Comparison of ENCODE assay signal across 13 mouse cellular contexts in the genomic region with DNA sequence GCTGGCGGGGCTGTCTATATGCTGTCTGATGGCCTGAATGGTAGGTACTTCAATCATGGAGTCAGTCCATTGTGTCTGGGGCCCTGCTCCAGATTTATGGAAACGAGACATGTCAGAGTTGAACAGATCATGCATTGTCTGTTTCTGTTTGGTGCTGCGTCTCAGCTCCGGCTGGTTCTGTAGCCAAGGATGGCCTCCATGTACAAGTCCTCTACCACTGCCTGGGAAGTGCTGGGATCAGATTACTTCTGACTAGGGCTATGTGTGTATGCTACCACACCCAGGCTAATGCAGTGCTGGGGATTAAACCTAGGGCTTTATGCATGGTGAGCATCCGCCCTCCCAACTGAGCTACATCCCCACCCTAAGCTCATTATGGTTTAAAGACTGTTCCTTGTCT.
"Had no signal": no experiment of that assay in that cellular context is flagged by ENCODE, and none has a peak within 500 bp of the region (broad histone marks: within the 10 kb centered on the region; RNA-seq: fewer than 3 reads in every experiment).

No protein-coding gene starts in this region.

- H3K9ac ChIP-seq: limb, embryonic 15.5 days; liver, embryonic 12.5 days; lung, embryonic 14.5 days; midbrain, embryonic 15.5 days; stomach, embryonic 15.5 days had no signal

- H3K4me2 ChIP-seq: limb, embryonic 15.5 days; liver, embryonic 12.5 days; lung, embryonic 14.5 days; midbrain, embryonic 11.5 days; midbrain, embryonic 15.5 days; stomach, embryonic 15.5 days had no signal

- H3K27ac ChIP-seq: limb, embryonic 15.5 days; liver, embryonic 12.5 days; midbrain, embryonic 15.5 days; stomach, embryonic 15.5 days had no signal

- H3K9me3 ChIP-seq: limb, embryonic 15.5 days; liver, embryonic 12.5 days; midbrain, embryonic 15.5 days; stomach, embryonic 15.5 days had no signal

- H3K4me1 ChIP-seq: midbrain, embryonic 15.5 days had no signal

- H3K27me3 ChIP-seq: limb, embryonic 15.5 days; liver, embryonic 12.5 days; midbrain, embryonic 15.5 days; stomach, embryonic 15.5 days had no signal

- ATAC-seq: liver, embryonic 12.5 days; midbrain, embryonic 15.5 days had no signal

- H3K36me3 ChIP-seq: limb, embryonic 15.5 days; liver, embryonic 12.5 days; midbrain, embryonic 15.5 days; stomach, embryonic 15.5 days had no signal

- H3K4me3 ChIP-seq: limb, embryonic 15.5 days; liver, embryonic 12.5 days; midbrain, embryonic 15.5 days; stomach, embryonic 15.5 days had no signal

- DNase-seq: layer of hippocampus, adult 9-11 months; layer of hippocampus, postnatal 36 days; lung, embryonic 14.5 days; lung, postnatal 10 days; lung, postnatal 4 days; right cerebral cortex, postnatal 14 days; thymus, adult 2 months; thymus, postnatal 25 days had no signal
